Mouse (Mus musculus): Measurements from ENCODE around the gene Kcnc4.

Gene Kcnc4

GRCm38 (mm10) chr3:107459196-107459772 lies at the start of gene Kcnc4:
TSS of gene Kcnc4 (minus strand) at chr3:107459552.
- DNase-seq (ENCODE audit: low spot score in 2 of 2) = peak in 1 of 2 experiments; percentile 26

GRCm38 (mm10) chr3:107508696-107509095 lies 49.3 kb upstream of the Kcnc4 start:
- DNase-seq (ENCODE audit: low spot score in 2 of 2) = peak in 1 of 2 experiments; percentile 59

GRCm38 (mm10) chr3:107507966-107508365 lies 48.6 kb upstream of the Kcnc4 start:
- no peak for DNase-seq (ENCODE audit: low spot score in 2 of 2)

GRCm38 (mm10) chr3:107506531-107506930 lies 47.2 kb upstream of the Kcnc4 start:
- no peak for DNase-seq (ENCODE audit: low spot score in 2 of 2)

GRCm38 (mm10) chr3:107505464-107506367 lies 46.4 kb upstream of the Kcnc4 start:
- DNase-seq (ENCODE audit: low spot score in 2 of 2) = peak in 1 of 2 experiments; percentile 61

- no peak for DNase-seq (ENCODE audit: low spot score in 2 of 2)
These were observed 45.2 kb upstream of the Kcnc4 start for GRCm38 (mm10) chr3:107504542-107504941.

- DNase-seq (ENCODE audit: low spot score in 2 of 2) = no peak
These were observed 44.4 kb upstream of the Kcnc4 start for GRCm38 (mm10) chr3:107503716-107504115.

- peak in 1 of 2 experiments; percentile 39 for DNase-seq (ENCODE audit: low spot score in 2 of 2)
These were observed 42.4 kb upstream of the Kcnc4 start for GRCm38 (mm10) chr3:107501702-107502151.

GRCm38 (mm10) chr3:107500301-107500700 lies 40.9 kb upstream of the Kcnc4 start:
- DNase-seq (ENCODE audit: low spot score in 2 of 2) = no peak

- DNase-seq (ENCODE audit: low spot score in 2 of 2) = no peak
These were observed 36.9 kb upstream of the Kcnc4 start for GRCm38 (mm10) chr3:107496086-107496850.

GRCm38 (mm10) chr3:107495524-107495923 lies 36.2 kb upstream of the Kcnc4 start:
- no peak for DNase-seq (ENCODE audit: low spot score in 2 of 2)

GRCm38 (mm10) chr3:107491459-107491858 lies 32.1 kb upstream of the Kcnc4 start:
- DNase-seq (ENCODE audit: low spot score in 2 of 2) = peak; percentile 64 to 67

- DNase-seq (ENCODE audit: low spot score in 2 of 2) = no peak
These were observed 29.3 kb upstream of the Kcnc4 start for GRCm38 (mm10) chr3:107488637-107489036.

- peak; percentile 77 to 80 for DNase-seq (ENCODE audit: low spot score in 2 of 2)
These were observed 23.9 kb upstream of the Kcnc4 start for GRCm38 (mm10) chr3:107483290-107483689.

- DNase-seq (ENCODE audit: low spot score in 2 of 2) = no peak
These were observed 21.3 kb upstream of the Kcnc4 start for GRCm38 (mm10) chr3:107480660-107481059.

- peak in 1 of 2 experiments; percentile 62 for DNase-seq (ENCODE audit: low spot score in 2 of 2)
These were observed 12.8 kb upstream of the Kcnc4 start for GRCm38 (mm10) chr3:107472198-107472597.

- peak in 1 of 2 experiments; percentile 58 for DNase-seq (ENCODE audit: low spot score in 2 of 2)
These were observed 9.7 kb upstream of the Kcnc4 start for GRCm38 (mm10) chr3:107469059-107469458.

GRCm38 (mm10) chr3:107468106-107468505 lies 8.8 kb upstream of the Kcnc4 start:
- DNase-seq (ENCODE audit: low spot score in 2 of 2) = no peak

GRCm38 (mm10) chr3:107466577-107466976 lies 7.2 kb upstream of the Kcnc4 start:
- DNase-seq (ENCODE audit: low spot score in 2 of 2) = peak; percentile 86 to 87

GRCm38 (mm10) chr3:107462160-107462559 lies 2.8 kb upstream of the Kcnc4 start:
- DNase-seq (ENCODE audit: low spot score in 2 of 2) = peak; percentile 88 to 89

- DNase-seq (ENCODE audit: low spot score in 2 of 2) = peak in 1 of 2 experiments; percentile 26
These were observed 550 bp upstream of the Kcnc4 start for GRCm38 (mm10) chr3:107459773-107460431.

Measured in right cerebral cortex, adult 2 months (tissue).